In the genomic region with DNA sequence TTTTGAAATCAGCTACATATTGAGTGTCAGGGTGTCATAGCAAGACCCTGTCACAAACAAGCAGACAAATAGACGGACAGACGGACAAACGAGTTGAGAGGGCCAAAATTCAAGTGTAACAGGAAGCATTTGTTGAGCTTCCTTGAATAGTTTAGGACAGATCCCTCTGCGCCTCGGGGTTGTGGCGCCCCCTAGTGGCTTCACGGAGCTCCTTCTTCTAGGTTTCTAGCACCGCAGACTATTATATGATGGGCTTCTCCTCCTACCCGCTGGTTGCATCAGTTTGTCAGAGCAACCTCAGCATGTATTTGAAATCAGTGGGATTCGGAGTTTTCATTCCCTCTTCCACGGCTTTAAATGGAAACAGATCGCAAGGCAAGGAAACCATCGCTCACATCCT, we compare ENCODE assay signal across 8 mouse cellular contexts. TPM values are rescaled to one million over a fixed set of nuclear protein-coding genes. Genes with fewer than 3 reads are reported as not detected.
DNase-seq lines count a peak whose midpoint lies in the region; ATAC-seq and TF ChIP-seq lines count a peak whose summit lies in the region.

No protein-coding gene starts in this region.

- H3K9ac ChIP-seq in heart, adult 2 months (ENCODE audit: low read depth, low read length): no peak overlapping the region
- no peak overlapping the region for H3K9ac ChIP-seq in kidney, embryonic 15.5 days

- H3K36me3 ChIP-seq in heart, adult 2 months (ENCODE audit: control insufficient read depth, insufficient read depth, low read length): no peaks in the 10 kb centered on the region
- no peaks in the 10 kb centered on the region for H3K36me3 ChIP-seq in kidney, embryonic 15.5 days
- no peaks in the 10 kb centered on the region for H3K36me3 ChIP-seq in myocyte (ENCODE audit: control insufficient read depth, insufficient read depth)

- no peak for TF ChIP-seq EP300 in heart, adult 2 months (IDR thresholded peaks at IDR 0.05; ENCODE audit: insufficient read depth, low read depth, low read length)

- TF ChIP-seq CTCF in heart, adult 2 months (IDR thresholded peaks at IDR 0.05): no peak; the same call in 1 of the 2 replicates

- 5% methylated on average over 13 of the region's 13 CpGs for WGBS in heart, adult 2 months
- 7% methylated on average over 13 of the region's 13 CpGs for WGBS in kidney, embryonic 15.5 days

- H3K79me2 ChIP-seq in heart, adult 2 months (replicated peaks; ENCODE audit: control insufficient read depth, insufficient read depth, low read length): no peaks in the 10 kb centered on the region
- no peaks in the 10 kb centered on the region for H3K79me2 ChIP-seq in myocyte (ENCODE audit: control insufficient read depth, insufficient read depth)

- DNase-seq in 3T3-L1 (ENCODE audit: low read depth, low spot score) (peak; percentile 93), liver (peak; percentile 80)
- peak; percentile 94 for DNase-seq in adrenal gland, postnatal 10 days
- peak; percentile 82 for DNase-seq in embryo, embryonic 9.5 days (ENCODE audit: extremely low spot score)
- DNase-seq in heart, adult 2 months: peak; percentile 75 to 85
- peak; percentile 50 to 64 for DNase-seq in spleen, postnatal 36 days (ENCODE audit: low spot score in 2 of 2)

- no peak overlapping the region for H3K4me3 ChIP-seq in heart, adult 2 months
- no peak overlapping the region for H3K4me3 ChIP-seq in kidney, embryonic 15.5 days (replicated peaks)
- peak overlapping the region; percentile 15 for H3K4me3 ChIP-seq in myocyte

- peaks cover 1% of the 10 kb centered on the region; the same call in 1 of the 2 replicates for H3K27me3 ChIP-seq in heart, adult 2 months (ENCODE audit: control insufficient read depth, insufficient read depth, low read length)
- peaks cover 12% of the 10 kb centered on the region for H3K27me3 ChIP-seq in kidney, embryonic 15.5 days
- H3K27me3 ChIP-seq in myocyte (ENCODE audit: control insufficient read depth, insufficient read depth, insufficient read length): peaks cover 1% of the 10 kb centered on the region

- intact Hi-C loops in heart, adult 2 months (cut with DNase I): loop anchor here (1.0 kb wide), 2 partner anchors 51 to 334 kb away; no protein-coding TSS in a partner anchor

- H3K4me2 ChIP-seq in kidney, embryonic 15.5 days: no peak overlapping the region
- H3K4me2 ChIP-seq in myocyte (ENCODE audit: low read depth): peak overlapping the region; percentile 76

- H3ac ChIP-seq in myocyte (ENCODE audit: control insufficient read depth, insufficient read length): no peak overlapping the region

- peak; percentile 85 for ATAC-seq in kidney, embryonic 15.5 days (replicated peaks; ENCODE audit: low FRiP score)

- no peak overlapping the region for H3K27ac ChIP-seq in heart, adult 2 months
- H3K27ac ChIP-seq in kidney, embryonic 15.5 days: no peak overlapping the region

- no peaks in the 10 kb centered on the region for H3K4me1 ChIP-seq in heart, adult 2 months (ENCODE audit: control insufficient read depth, insufficient read depth, low read length)
- H3K4me1 ChIP-seq in kidney, embryonic 15.5 days: 0 out of 2 replicates have a peak, but pooled peaks cover 2% of the 10 kb centered on the region

- TF ChIP-seq POLR2A in heart, adult 2 months (IDR thresholded peaks at IDR 0.05; ENCODE audit: insufficient read depth, low read depth, low read length): no peak
- no peak for TF ChIP-seq POLR2A in myocyte (IDR thresholded peaks at IDR 0.05; ENCODE audit: insufficient read length, low read depth)

- no peaks in the 10 kb centered on the region for H3K9me3 ChIP-seq in kidney, embryonic 15.5 days (replicated peaks)

TF ChIP-seq in myocyte, 11 proteins besides CTCF, POLR2A, EP300 and RAD21:
- TF ChIP-seq E2F4 (IDR thresholded peaks at IDR 0.05; ENCODE audit: insufficient read depth): no peak
- TF ChIP-seq SRF (IDR thresholded peaks at IDR 0.05; ENCODE audit: control insufficient read depth, insufficient read length, low read depth): no peak
- no peak for TF ChIP-seq TCF3 (IDR thresholded peaks at IDR 0.05; ENCODE audit: insufficient read length, low read depth)
- TF ChIP-seq CEBPB (IDR thresholded peaks at IDR 0.05; ENCODE audit: insufficient read depth, poor library complexity, severe bottlenecking): peak; percentile 38; the same call in 1 of the 2 replicates

RNA-seq across cellular contexts. Expression of gene Fam98b, which starts 18.3 kb away (rescaled TPM):
- total RNA-seq in adrenal gland, postnatal 10 days (2021): 10 to 100 TPM; 29.5 to 31.2 TPM
- 10 to 100 TPM; 21.5 to 22.2 TPM for total RNA-seq in heart, adult 2 months (2021)
- polyA plus RNA-seq in heart, adult 2 months (2012; rRNA removed): 7.5 and 12.4 TPM in 2 replicates
- 13.4 and 14.1 TPM in 2 replicates for polyA plus RNA-seq in kidney, embryonic 15.5 days (2015; fragmentation: Nextera tagmentation; extraction: Ambion mirVana)
- 26.8 TPM for polyA plus RNA-seq in myocyte (2012; fragmentation: generic; extraction: Trizol)
